ENCODE assay signal across 9 mouse cellular contexts in genomic region chr11:97947426-97947825, GRCm38 (mm10). TPM values are rescaled to one million over a fixed set of nuclear protein-coding genes. Genes with fewer than 3 reads are reported as not detected.
DNase-seq lines count a peak whose midpoint lies in the region; ATAC-seq and TF ChIP-seq lines count a peak whose summit lies in the region.
"Had no signal": no experiment of that assay in that cellular context is flagged by ENCODE, and none has a peak within 500 bp of the region (broad histone marks: within the 10 kb centered on the region; RNA-seq: fewer than 3 reads in every experiment).

No protein-coding gene starts in this region.

- peaks cover 10% of the 10 kb centered on the region for H3K79me2 ChIP-seq in MEL (ENCODE audit: control insufficient read depth, insufficient read depth, low read length, poor library complexity)

- no peak; a peak in 1 of 4 replicates for TF ChIP-seq POLR2A in MEL (IDR thresholded peaks at IDR 0.05; ENCODE audit: control insufficient read depth in 1 of 2, insufficient read depth in 1 of 2, low read depth in 1 of 2, low read length in 2 of 2, poor library complexity in 1 of 2)

- no peaks in the 10 kb centered on the region for H3K27me3 ChIP-seq in kidney, embryonic 16.5 days (ENCODE audit: insufficient read depth, low read length)
- no peaks in the 10 kb centered on the region for H3K27me3 ChIP-seq in MEL (ENCODE audit: control insufficient read depth in 1 of 2, insufficient read depth in 2 of 2, low read length in 2 of 2)

- TF ChIP-seq EP300 in MEL (IDR thresholded peaks at IDR 0.05; ENCODE audit: low read depth in 1 of 2, low read length in 2 of 2) = no peak

- H3K36me3 ChIP-seq in kidney, embryonic 16.5 days (ENCODE audit: insufficient read depth, low read length) = no peaks in the 10 kb centered on the region
- H3K36me3 ChIP-seq in MEL (ENCODE audit: control insufficient read depth in 1 of 2, insufficient read depth in 2 of 2, low read length in 2 of 2) = peaks cover 0 to 28% of the 10 kb centered on the region in 2 experiments; a peak in 3 of 4 replicates

- TF ChIP-seq RAD21 in MEL (IDR thresholded peaks at IDR 0.05; ENCODE audit: low read depth, low read length) = no peak

- H3K4me3 ChIP-seq in kidney, embryonic 16.5 days (ENCODE audit: low read length) = no peak overlapping the region
- H3K4me3 ChIP-seq in MEL (ENCODE audit: control insufficient read depth in 1 of 2, insufficient read depth in 1 of 2, low read depth in 2 of 2, low read length in 2 of 2) = no peak overlapping the region
- H3K4me3 ChIP-seq: megakaryocyte, embryonic 14.5 days had no signal

- H3K9ac ChIP-seq in kidney, embryonic 16.5 days (replicated peaks; ENCODE audit: low read length) = no peak overlapping the region
- H3K9ac ChIP-seq in MEL (ENCODE audit: control insufficient read depth, low read depth, low read length, poor library complexity, severe bottlenecking) = no peak overlapping the region

- no peak overlapping the region for H3K4me2 ChIP-seq in kidney, embryonic 16.5 days (replicated peaks; ENCODE audit: low read depth, low read length)

- WGBS in kidney, embryonic 16.5 days = 14% methylated on average over 7 of the region's 7 CpGs

- H3K27ac ChIP-seq in kidney, embryonic 16.5 days (ENCODE audit: low read length) = no peak overlapping the region
- H3K27ac ChIP-seq in MEL (ENCODE audit: control insufficient read depth, low read depth, low read length) = no peak overlapping the region

- ATAC-seq in kidney, embryonic 16.5 days (ENCODE audit: low FRiP score, low TSS enrichment) = no peak
- ATAC-seq in erythroid progenitor cell, adult 5-6 weeks (replicated peaks; ENCODE audit: low FRiP score, poor library complexity, severe bottlenecking) = peak; percentile 56

- H3K4me1 ChIP-seq in kidney, embryonic 16.5 days (ENCODE audit: insufficient read depth, low read length) = peaks cover 4% of the 10 kb centered on the region; the same call in 1 of the 2 replicates
- H3K4me1 ChIP-seq in MEL (ENCODE audit: control insufficient read depth in 1 of 2, insufficient read depth in 2 of 2, low read length in 2 of 2) = peaks cover 19 to 36% of the 10 kb centered on the region in 2 experiments

- TF ChIP-seq CTCF in MEL (IDR thresholded peaks at IDR 0.05 in 2 of 3, conservative IDR thresholded peaks at IDR 0.05 in 1 of 3; ENCODE audit: control insufficient read depth in 1 of 3, insufficient read depth in 1 of 3, low read depth in 2 of 3, low read length in 3 of 3, poor library complexity in 1 of 3, severe bottlenecking in 1 of 3) = peak in 2 of 3 experiments; percentile 43 to 51; a peak in 5 of 6 replicates

- H3K9me3 ChIP-seq in kidney, embryonic 16.5 days (ENCODE audit: low read length) = no peaks in the 10 kb centered on the region
- no peaks in the 10 kb centered on the region for H3K9me3 ChIP-seq in MEL (replicated peaks; ENCODE audit: insufficient read depth, low read length)

- DNase-seq in kidney, adult 18-20 months = peak; percentile 49
- peak; percentile 79 for DNase-seq in CD4-positive, CD25-positive, alpha-beta regulatory T cell, adult 2 months (ENCODE audit: low read depth, low spot score)
- peak; percentile 53 for DNase-seq in MEL (ENCODE audit: low read depth, low spot score)
- DNase-seq in mesoderm, embryonic 11.5 days (ENCODE audit: low read depth, low spot score) = peak; percentile 56
- DNase-seq in layer of hippocampus, adult 9-11 months = no peak
- no peak for DNase-seq in adrenal gland, adult 18-20 months (ENCODE audit: low spot score in 2 of 2)

TF ChIP-seq in MEL, 35 proteins besides CTCF, POLR2A, EP300 and RAD21:
- no peak for TF ChIP-seq MEF2A (IDR thresholded peaks at IDR 0.05; ENCODE audit: extremely low read depth, insufficient replicate concordance, low read depth, low read length, poor library complexity, severe bottlenecking)
- TF ChIP-seq HCFC1 (IDR thresholded peaks at IDR 0.05; ENCODE audit: low read depth, low read length) = no peak
- no peak for TF ChIP-seq ZC3H11A (IDR thresholded peaks at IDR 0.05; ENCODE audit: low read depth, low read length)
- no peak for TF ChIP-seq ZKSCAN1 (IDR thresholded peaks at IDR 0.05; ENCODE audit: low read depth, low read length)
- no peak for TF ChIP-seq TCF12 (IDR thresholded peaks at IDR 0.05; ENCODE audit: low read depth, low read length)

RNA-seq across cellular contexts. Expression of gene Plxdc1, which starts 38.8 kb away (rescaled TPM):
- 1.8 and 2.3 TPM in 2 replicates for polyA plus RNA-seq in kidney, embryonic 16.5 days (2015; fragmentation: Nextera tagmentation; extraction: Ambion mirVana)
- total RNA-seq in MEL (2012; rRNA removed) = 13.1 and 15.1 TPM in 2 replicates
- 10 to 100 TPM in 1 of 2 experiments, not detected in 1; 24.5 TPM for polyA plus RNA-seq in MEL (2012; ENCODE audit: insufficient read depth in 1 of 2, insufficient read length in 2 of 2, low read depth in 1 of 2, low replicate concordance in 2 of 2, missing spikeins in 1 of 2)
- 1.3 TPM in 1 of 2 replicates, not detected in the other for total RNA-seq in erythroid progenitor cell, adult 5-6 weeks (2015; ENCODE audit: low replicate concordance)
- total RNA-seq in erythroid progenitor cell, adult 5-6 weeks (2017; ENCODE audit: low replicate concordance) = 2.3 and 2.4 TPM in 2 replicates
- 10 to 100 TPM in 1 of 2 experiments, 1 to 10 TPM in 1; 6.9 to 16.2 TPM for total RNA-seq in adrenal gland, adult 18-20 months (2021)

RNA-seq across cellular contexts. Expression of gene Arl5c, which starts 48.6 kb away (rescaled TPM):
- polyA plus RNA-seq in kidney, embryonic 16.5 days (2015; fragmentation: Nextera tagmentation; extraction: Ambion mirVana) = 7.3 and 7.4 TPM in 2 replicates
- 1.2 and 1.3 TPM in 2 replicates for total RNA-seq in MEL (2012; rRNA removed)
- 10 to 100 TPM in 1 of 2 experiments, not detected in 1; 10.4 TPM for polyA plus RNA-seq in MEL (2012; ENCODE audit: insufficient read depth in 1 of 2, insufficient read length in 2 of 2, low read depth in 1 of 2, low replicate concordance in 2 of 2, missing spikeins in 1 of 2)
- total RNA-seq in erythroid progenitor cell, adult 5-6 weeks (2015; ENCODE audit: low replicate concordance) = 8.8 and 24.5 TPM in 2 replicates
- 9.6 and 17.5 TPM in 2 replicates for total RNA-seq in erythroid progenitor cell, adult 5-6 weeks (2017; ENCODE audit: low replicate concordance)
- under 1 TPM; 0.45 to 0.63 TPM for total RNA-seq in adrenal gland, adult 18-20 months (2021)

Comparison
In these comparisons a context has a peak if more than half of its experiments do, and no peak if none do; other contexts are left out.
1. DNase-seq: peak in kidney, adult 18-20 months (single experiment), CD4-positive, CD25-positive, alpha-beta regulatory T cell, adult 2 months (single experiment), MEL (single experiment) and mesoderm, embryonic 11.5 days (single experiment); none in layer of hippocampus, adult 9-11 months (single experiment) and adrenal gland, adult 18-20 months (0 of 2).